Mouse (Mus musculus): Measurements from ENCODE around the gene Gyg. TPM values are rescaled to one million over a fixed set of nuclear protein-coding genes. Genes with fewer than 3 reads are reported as not detected.
A peak's percentile ranks its signal among the peaks of the same experiment; 100 is the strongest.

The Gyg gene
- polyA plus RNA-seq, 1 experiment: 38.3 TPM

GRCm38 (mm10) chr3:20119044-20119591 is 36.0 kb downstream of the Gyg start:
- no peak overlapping the region for H3K27ac ChIP-seq (ENCODE audit: insufficient read depth, low read length)
- no peaks in the 10 kb centered on the region for H3K4me1 ChIP-seq (ENCODE audit: control insufficient read depth, insufficient read depth, low read length)
- TF ChIP-seq POLR2A (IDR thresholded peaks at IDR 0.05; ENCODE audit: extremely low read depth, insufficient read depth, low read length): no peak
- TF ChIP-seq CTCF (IDR thresholded peaks at IDR 0.05; ENCODE audit: extremely low read depth, insufficient read depth, low read length): no peak
- H3K4me3 ChIP-seq (ENCODE audit: insufficient read depth, low read length): no peak overlapping the region

- TF ChIP-seq POLR2A (IDR thresholded peaks at IDR 0.05; ENCODE audit: extremely low read depth, insufficient read depth, low read length): no peak
- no peak for TF ChIP-seq CTCF (IDR thresholded peaks at IDR 0.05; ENCODE audit: extremely low read depth, insufficient read depth, low read length)
- Histone ChIP-seq H3K4me3 (ENCODE audit: insufficient read depth, low read length) (no peak overlapping the region), H3K27ac (ENCODE audit: insufficient read depth, low read length) (no peak overlapping the region), H3K4me1 (ENCODE audit: control insufficient read depth, insufficient read depth, low read length) (no peaks in the 10 kb centered on the region)
Observed at GRCm38 (mm10) chr3:20111913-20112312, 43.2 kb downstream of the Gyg start.

GRCm38 (mm10) chr3:20108881-20109280 is 46.2 kb downstream of the Gyg start:
- TF ChIP-seq POLR2A (IDR thresholded peaks at IDR 0.05; ENCODE audit: extremely low read depth, insufficient read depth, low read length): no peak
- no peak for TF ChIP-seq CTCF (IDR thresholded peaks at IDR 0.05; ENCODE audit: extremely low read depth, insufficient read depth, low read length)
- Histone ChIP-seq H3K4me3 (ENCODE audit: insufficient read depth, low read length) (no peak overlapping the region), H3K4me1 (ENCODE audit: control insufficient read depth, insufficient read depth, low read length) (no peaks in the 10 kb centered on the region), H3K27ac (ENCODE audit: insufficient read depth, low read length) (no peak overlapping the region)

- no peak overlapping the region for H3K27ac ChIP-seq (ENCODE audit: insufficient read depth, low read length)
- no peak for TF ChIP-seq CTCF (IDR thresholded peaks at IDR 0.05; ENCODE audit: extremely low read depth, insufficient read depth, low read length)
- no peak for TF ChIP-seq POLR2A (IDR thresholded peaks at IDR 0.05; ENCODE audit: extremely low read depth, insufficient read depth, low read length)
- no peaks in the 10 kb centered on the region for H3K4me1 ChIP-seq (ENCODE audit: control insufficient read depth, insufficient read depth, low read length)
- H3K4me3 ChIP-seq (ENCODE audit: insufficient read depth, low read length): no peak overlapping the region
Observed at GRCm38 (mm10) chr3:20104776-20105175, 50.3 kb downstream of the Gyg start.

- H3K27ac ChIP-seq (ENCODE audit: insufficient read depth, low read length): no peak overlapping the region
- H3K4me3 ChIP-seq (ENCODE audit: insufficient read depth, low read length): no peak overlapping the region
- H3K4me1 ChIP-seq (ENCODE audit: control insufficient read depth, insufficient read depth, low read length): no peaks in the 10 kb centered on the region
- TF ChIP-seq POLR2A (IDR thresholded peaks at IDR 0.05; ENCODE audit: extremely low read depth, insufficient read depth, low read length) (no peak), CTCF (IDR thresholded peaks at IDR 0.05; ENCODE audit: extremely low read depth, insufficient read depth, low read length) (no peak)
Observed at GRCm38 (mm10) chr3:20104318-20104717, 50.8 kb downstream of the Gyg start.

GRCm38 (mm10) chr3:20103830-20104229 is 51.3 kb downstream of the Gyg start:
- no peak for TF ChIP-seq POLR2A (IDR thresholded peaks at IDR 0.05; ENCODE audit: extremely low read depth, insufficient read depth, low read length)
- TF ChIP-seq CTCF (IDR thresholded peaks at IDR 0.05; ENCODE audit: extremely low read depth, insufficient read depth, low read length): no peak
- Histone ChIP-seq H3K27ac (ENCODE audit: insufficient read depth, low read length) (no peak overlapping the region), H3K4me3 (ENCODE audit: insufficient read depth, low read length) (no peak overlapping the region)

DNA sequence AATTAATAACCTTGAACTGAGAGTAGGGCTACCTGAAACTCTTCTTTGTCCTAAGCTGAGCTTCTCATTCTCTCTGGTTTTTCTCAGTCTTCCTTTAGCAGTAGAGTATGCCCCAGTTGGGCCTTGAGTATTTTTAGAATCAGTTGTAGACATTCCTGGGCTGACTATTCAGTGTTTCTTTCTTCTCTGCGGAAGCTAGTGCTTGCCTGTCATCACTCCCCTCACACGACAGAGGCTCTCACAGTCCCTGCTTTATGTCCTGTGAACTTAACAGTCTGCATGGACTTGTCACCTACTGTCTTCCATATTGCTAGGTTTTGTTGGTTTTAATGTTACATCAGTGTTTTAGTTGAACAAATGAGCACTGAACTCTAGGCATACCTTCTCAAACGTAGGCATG is 73.0 kb downstream of the Gyg start:
- Histone ChIP-seq H3K4me3 (ENCODE audit: insufficient read depth, low read length) (no peak overlapping the region), H3K4me1 (ENCODE audit: control insufficient read depth, insufficient read depth, low read length) (no peaks in the 10 kb centered on the region), H3K27ac (ENCODE audit: insufficient read depth, low read length) (no peak overlapping the region)
- TF ChIP-seq POLR2A (IDR thresholded peaks at IDR 0.05; ENCODE audit: extremely low read depth, insufficient read depth, low read length): no peak
- no peak for TF ChIP-seq CTCF (IDR thresholded peaks at IDR 0.05; ENCODE audit: extremely low read depth, insufficient read depth, low read length)

More at GRCm38 (mm10) chr3:20103830-20104229, 51.3 kb downstream of the Gyg start:
- no peaks in the 10 kb centered on the region for H3K4me1 ChIP-seq (ENCODE audit: control insufficient read depth, insufficient read depth, low read length)

DNA sequence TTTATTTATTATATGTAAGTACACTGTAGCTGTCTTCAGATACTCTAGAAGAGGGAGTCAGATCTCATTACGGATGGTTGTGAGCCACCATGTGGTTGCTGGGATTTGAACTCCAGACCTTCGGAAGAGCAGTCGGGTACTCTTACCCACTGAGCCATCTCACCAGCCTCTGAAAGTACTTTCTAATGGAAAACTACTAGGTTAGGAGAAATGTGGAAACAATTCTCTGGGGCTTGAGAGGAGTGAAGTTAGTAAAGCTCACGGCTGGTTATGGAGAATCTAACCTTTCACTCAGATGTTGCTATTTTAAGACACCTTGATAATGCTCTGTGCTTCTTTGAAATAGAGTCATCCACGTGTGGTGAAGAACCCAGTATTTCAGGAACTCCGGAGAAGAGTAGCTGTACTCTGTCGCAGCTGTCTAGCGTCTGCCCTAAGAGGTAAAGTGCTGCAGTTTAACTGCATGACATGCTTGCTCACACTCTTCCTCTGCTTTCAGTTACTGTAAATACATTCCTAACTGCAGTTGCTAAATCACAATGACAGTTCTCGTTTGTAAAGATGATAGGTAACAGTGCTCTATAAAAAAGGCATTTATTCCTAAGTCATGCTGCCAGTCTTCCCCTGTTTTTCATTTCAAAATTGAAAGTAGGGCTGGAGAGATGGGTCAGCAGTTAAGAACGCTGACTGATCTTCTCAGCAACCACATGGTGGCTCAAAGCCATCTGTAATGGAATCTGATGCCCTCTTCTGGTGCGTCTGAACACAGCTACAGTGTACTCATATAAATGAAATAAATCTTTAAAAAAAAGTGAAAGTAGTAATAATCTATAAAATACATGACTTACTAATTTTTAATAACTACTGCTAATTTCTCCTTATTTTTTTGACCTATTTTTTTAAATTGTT is 78.7 kb downstream of the Gyg start:
- no peak overlapping the region for H3K4me3 ChIP-seq (ENCODE audit: insufficient read depth, low read length)
- no peak overlapping the region for H3K27ac ChIP-seq (ENCODE audit: insufficient read depth, low read length)
- TF ChIP-seq POLR2A (IDR thresholded peaks at IDR 0.05; ENCODE audit: extremely low read depth, insufficient read depth, low read length) (no peak), CTCF (IDR thresholded peaks at IDR 0.05; ENCODE audit: extremely low read depth, insufficient read depth, low read length) (peak; percentile 28; the same call in 1 of the 2 replicates)
- no peaks in the 10 kb centered on the region for H3K4me1 ChIP-seq (ENCODE audit: control insufficient read depth, insufficient read depth, low read length)

Other genes with a start within 250 kb of the Gyg start
- gene Cp, start 198.3 kb downstream of the Gyg start, polyA plus RNA-seq (2012; rRNA removed): 7.4 and 7.6 TPM in 2 replicates
- 15.5 and 16.6 TPM in 2 replicates for gene Hps3, start 120.0 kb downstream of the Gyg start, polyA plus RNA-seq (2012; rRNA removed)
- gene Hltf, start 97.5 kb downstream of the Gyg start, polyA plus RNA-seq (2012; rRNA removed): 14.7 and 15.3 TPM in 2 replicates
- 0.10 and 0.19 TPM in 2 replicates for gene Cpa3, start 86.9 kb upstream of the Gyg start, polyA plus RNA-seq (2012; rRNA removed)
- 0.04 TPM in 1 of 2 replicates, not detected in the other for gene Cpb1, start 120.4 kb upstream of the Gyg start, polyA plus RNA-seq (2012; rRNA removed)
- gene Agtr1b, start 211.9 kb upstream of the Gyg start, polyA plus RNA-seq (2012; rRNA removed): 0.11 and 0.15 TPM in 2 replicates